Mouse (Mus musculus) neural tube, embryonic 11.5 days (tissue): ENCODE data around the gene Grin2c. TPM values are rescaled to one million over a fixed set of nuclear protein-coding genes. Genes with fewer than 3 reads are reported as not detected.
A peak's percentile ranks its signal among the peaks of the same experiment; 100 is the strongest.

Experiments used
- ATAC-seq: fragments of 200-750 bp; cut with Nextera tagmentation; 2 replicates; pipeline ENCODE4 v1.8.0; 2017; ENCODE audit warnings: moderate number of reproducible peaks, mild to moderate bottlenecking, moderate TSS enrichment, moderate library complexity; ENCODE audit not compliant: insufficient read depth, low FRiP score, low TSS enrichment
- DNase-seq: peaks from one replicate; pipeline ENCODE4 v3.0.0-alpha.2; 2015; ENCODE audit warnings: low spot score
- H3K27ac ChIP-seq: fragments of 300-500 bp; sonication (generic); 2 replicates; pipeline ENCODE4 v1.5.1; 2014; ENCODE audit warnings: low read depth, mild to moderate bottlenecking, low read length
- H3K27me3 ChIP-seq: fragments of 300-500 bp; sonication (generic); 2 replicates; pipeline ENCODE4 v1.6.1; 2014; ENCODE audit warnings: mild to moderate bottlenecking, low read length, mixed read lengths; ENCODE audit not compliant: control insufficient read depth, insufficient read depth
- H3K36me3 ChIP-seq: fragments of 300-500 bp; sonication (generic); 2 replicates; pipeline ENCODE4 v1.6.1; 2014; ENCODE audit warnings: mild to moderate bottlenecking, low read length, moderate library complexity, mixed read lengths; ENCODE audit not compliant: control insufficient read depth, insufficient read depth
- H3K4me1 ChIP-seq: fragments of 300-500 bp; sonication (generic); 2 replicates; pipeline ENCODE4 v1.6.1; 2014; ENCODE audit warnings: low read length, mixed read lengths; ENCODE audit not compliant: control insufficient read depth, insufficient read depth
- H3K4me2 ChIP-seq: fragments of 300-500 bp; sonication (generic); 2 replicates; pipeline ENCODE4 v1.6.1; 2014; ENCODE audit warnings: low read depth, mild to moderate bottlenecking, moderate library complexity
- H3K4me3 ChIP-seq: fragments of 300-500 bp; sonication (generic); 2 replicates; pipeline ENCODE4 v1.5.1; 2014; ENCODE audit warnings: low read depth, low read length
- H3K9ac ChIP-seq: fragments of 300-500 bp; sonication (generic); 2 replicates; pipeline ENCODE4 v1.6.1; 2014; ENCODE audit warnings: mild to moderate bottlenecking, low read length
- H3K9me3 ChIP-seq: fragments of 300-500 bp; sonication (generic); 2 replicates; pipeline ENCODE4 v1.6.1; 2016; ENCODE audit warnings: low read length; ENCODE audit not compliant: control insufficient read depth
- WGBS: fragments of 180-500 bp; shearing (Covaris S2); extraction: QIAGEN DNeasy Blood & Tissue Kit; methylation state at CpG from one replicate; pipeline ENCODE4 v1.1.7; 2014; 5-methylcytosine and 5-hydroxymethylcytosine counted together
- polyA plus RNA-seq: library from polyadenylated mRNA; unstranded; fragments of >200 nt; fragmentation: Nextera tagmentation; extraction: Ambion mirVana; gene quantifications from 2 replicates; pipeline ENCODE4 v1.2.1, GENCODE M21; 2014

Grin2c gene
- polyA plus RNA-seq, 1 experiment from 2014 or later = 0.57 TPM

DNA sequence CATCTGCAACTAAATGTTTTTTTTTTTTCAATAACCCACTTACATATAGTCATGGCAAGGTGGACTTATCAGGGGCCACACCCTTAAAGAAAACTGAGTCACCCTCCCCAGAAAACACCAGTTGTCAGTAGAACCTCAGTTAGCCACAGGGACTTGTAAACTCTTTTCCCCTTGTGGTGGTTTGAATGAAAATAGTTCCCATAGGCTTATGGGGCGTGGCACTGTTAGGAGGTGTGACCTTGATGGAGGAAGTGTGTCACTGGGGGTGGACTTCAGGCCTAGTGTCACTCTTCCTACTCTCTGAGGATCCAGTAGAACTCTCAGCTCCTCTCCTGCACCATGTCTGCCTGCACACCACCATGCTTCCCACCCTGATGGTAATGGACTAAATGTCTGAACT, 12.7 kb upstream of the Grin2c start:
- WGBS = 76% methylated on average over 1 of the region's 1 CpGs
- Histone ChIP-seq H3K4me3 (no peak overlapping the region), H3K4me1 (peaks cover 8% of the 10 kb centered on the region), H3K9ac (no peak overlapping the region), H3K4me2 (no peak overlapping the region), H3K36me3 (no peaks in the 10 kb centered on the region), H3K9me3 (no peaks in the 10 kb centered on the region), H3K27me3 (no peaks in the 10 kb centered on the region), H3K27ac (no peak overlapping the region)
- DNase-seq (no peak), ATAC-seq (no peak)

DNA sequence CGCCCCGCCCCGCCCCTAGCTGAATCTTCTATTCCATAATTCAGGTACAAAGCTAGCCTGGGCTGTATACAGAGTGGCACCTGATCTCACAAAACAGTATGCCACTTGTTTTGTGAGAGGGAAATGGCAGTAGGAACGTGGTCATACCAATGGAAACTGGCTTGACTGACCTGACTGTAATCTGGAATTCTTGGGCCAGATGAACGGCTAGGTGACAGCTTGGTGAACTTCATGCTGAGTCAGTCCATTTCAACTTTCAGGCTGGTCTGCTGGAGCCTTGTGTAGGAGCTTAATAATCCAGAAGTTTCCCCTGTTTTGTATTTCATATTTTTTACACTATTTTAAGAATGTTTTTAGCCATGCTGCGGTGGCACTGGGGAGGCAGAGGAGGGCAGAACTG, 11.1 kb upstream of the Grin2c start:
- no peak overlapping the region for H3K9ac ChIP-seq
- 70% methylated on average over 6 of the region's 6 CpGs for WGBS
- no peak for DNase-seq
- H3K27ac ChIP-seq = no peak overlapping the region
- H3K36me3 ChIP-seq = no peaks in the 10 kb centered on the region; the same call in 1 of the 2 replicates
- no peak for ATAC-seq
- H3K4me2 ChIP-seq = no peak overlapping the region; the same call in 1 of the 2 replicates
- H3K27me3 ChIP-seq = no peaks in the 10 kb centered on the region
- H3K4me3 ChIP-seq = no peak overlapping the region
- peaks cover 8% of the 10 kb centered on the region for H3K4me1 ChIP-seq
- no peaks in the 10 kb centered on the region for H3K9me3 ChIP-seq

DNA sequence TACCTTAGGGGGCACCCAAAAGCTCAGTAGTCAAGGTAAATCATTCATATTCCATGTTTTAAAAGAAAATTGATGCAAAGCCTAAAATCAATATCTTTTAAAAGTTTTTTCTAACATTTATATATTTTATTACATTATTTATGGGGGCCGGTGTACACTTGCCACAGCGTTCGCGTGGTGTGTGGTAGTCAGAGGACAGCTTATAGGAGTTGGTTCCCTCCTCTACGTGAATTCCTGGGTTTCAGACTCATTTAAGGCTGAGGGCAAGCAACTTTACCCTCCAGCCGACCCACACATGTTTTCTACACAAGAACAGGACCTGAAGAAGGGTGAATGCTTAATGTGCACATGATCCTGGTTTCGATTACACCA, 10.5 kb upstream of the Grin2c start:
- no peaks in the 10 kb centered on the region for H3K27me3 ChIP-seq
- no peaks in the 10 kb centered on the region for H3K9me3 ChIP-seq
- no peaks in the 10 kb centered on the region; the same call in 1 of the 2 replicates for H3K36me3 ChIP-seq
- 20% methylated on average over 7 of the region's 7 CpGs for WGBS
- DNase-seq = no peak
- H3K9ac ChIP-seq = no peak overlapping the region
- H3K27ac ChIP-seq = no peak overlapping the region
- H3K4me1 ChIP-seq = peaks cover 8% of the 10 kb centered on the region
- no peak for ATAC-seq
- peak overlapping the region; percentile 37 for H3K4me2 ChIP-seq
- peak overlapping the region; percentile 39 for H3K4me3 ChIP-seq

DNA sequence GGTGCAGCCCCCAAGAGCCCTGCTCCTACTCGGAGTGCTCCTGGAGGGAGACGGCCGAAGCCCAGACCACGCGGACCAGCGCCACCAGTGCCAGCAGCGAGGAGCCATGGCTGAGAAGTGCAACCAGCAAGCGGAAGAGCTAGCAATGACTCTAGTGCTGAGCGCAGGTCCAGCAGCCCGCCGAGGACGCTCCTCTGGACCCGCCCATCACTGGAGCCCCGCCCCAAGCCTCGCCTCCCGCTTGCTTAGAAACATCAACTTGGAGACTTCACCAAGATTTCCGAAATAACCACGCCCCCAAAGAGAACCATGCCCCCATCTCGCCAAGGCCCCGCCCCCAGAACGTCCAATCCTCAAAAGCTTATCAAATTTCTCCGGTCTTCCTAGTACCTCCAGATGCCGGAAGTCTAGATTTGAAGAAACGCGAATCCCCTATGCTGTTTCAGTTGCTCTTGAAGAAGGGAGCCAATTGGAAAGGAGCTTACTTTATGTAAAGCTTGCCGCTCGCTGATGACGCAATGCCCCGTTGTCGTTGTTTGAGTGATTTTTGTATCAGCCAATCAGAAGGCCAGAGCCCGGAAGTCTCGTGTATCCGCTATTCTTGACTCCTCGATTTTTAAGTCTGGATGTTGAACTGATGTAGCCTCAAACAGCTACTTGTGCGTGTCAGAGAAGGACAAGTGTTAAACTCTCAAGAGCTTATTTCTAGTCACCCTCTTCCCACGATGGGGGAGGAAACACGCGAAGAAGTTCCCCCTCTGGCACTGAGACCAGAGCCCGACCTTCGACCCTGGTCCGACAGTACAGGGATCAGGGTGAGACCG, 9.9 kb upstream of the Grin2c start, which contains the start of gene Fdxr:
Gene Fdxr (minus strand): TSS at position 271 of the 824 bp plus-strand sequence.
- H3K27ac ChIP-seq = peak within 1 kb of the TSS; percentile 54
- H3K4me2 ChIP-seq = peak within 1 kb of the TSS; percentile 68
- ATAC-seq = peak; percentile 95
- peak within 1 kb of the TSS; percentile 69 for H3K9ac ChIP-seq
- peak; percentile 98 for DNase-seq
- H3K9me3 ChIP-seq = no peaks in the 10 kb centered on the region
- under 1% methylated on average over 42 of the region's 42 CpGs for WGBS
- H3K27me3 ChIP-seq = no peaks in the 10 kb centered on the region
- H3K36me3 ChIP-seq = no peaks in the 10 kb centered on the region; the same call in 1 of the 2 replicates
- H3K4me3 ChIP-seq = peak within 1 kb of the TSS; percentile 41
- peaks cover 8% of the 10 kb centered on the region for H3K4me1 ChIP-seq

DNA sequence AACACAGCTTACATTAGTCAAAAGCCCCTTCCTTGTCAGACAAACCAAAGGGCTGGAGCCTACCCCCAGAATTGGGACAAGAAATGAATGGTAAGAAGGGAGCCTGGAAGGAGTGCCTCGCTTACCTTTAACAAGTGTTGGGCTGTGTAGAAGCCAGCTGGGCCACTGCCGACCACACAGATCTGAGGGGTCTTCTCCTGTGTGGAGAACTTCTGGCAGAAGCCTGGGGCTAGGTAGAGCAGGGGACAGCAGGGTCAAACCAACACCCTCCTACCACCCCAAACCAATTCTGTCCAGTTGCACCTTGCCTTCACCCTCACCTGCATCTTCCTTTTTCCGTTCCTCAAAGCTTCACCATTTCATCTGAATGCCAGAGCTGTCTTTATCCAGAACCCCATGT, 8.9 kb upstream of the Grin2c start:
- H3K27me3 ChIP-seq = no peaks in the 10 kb centered on the region
- peak overlapping the region; percentile 69 for H3K9ac ChIP-seq
- 51% methylated on average over 3 of the region's 3 CpGs for WGBS
- DNase-seq = no peak
- H3K27ac ChIP-seq = no peak overlapping the region
- H3K36me3 ChIP-seq = no peaks in the 10 kb centered on the region; the same call in 1 of the 2 replicates
- peak overlapping the region; percentile 41 for H3K4me3 ChIP-seq
- peak overlapping the region; percentile 68 for H3K4me2 ChIP-seq
- peaks cover 8% of the 10 kb centered on the region for H3K4me1 ChIP-seq
- no peak for ATAC-seq
- no peaks in the 10 kb centered on the region for H3K9me3 ChIP-seq

DNA sequence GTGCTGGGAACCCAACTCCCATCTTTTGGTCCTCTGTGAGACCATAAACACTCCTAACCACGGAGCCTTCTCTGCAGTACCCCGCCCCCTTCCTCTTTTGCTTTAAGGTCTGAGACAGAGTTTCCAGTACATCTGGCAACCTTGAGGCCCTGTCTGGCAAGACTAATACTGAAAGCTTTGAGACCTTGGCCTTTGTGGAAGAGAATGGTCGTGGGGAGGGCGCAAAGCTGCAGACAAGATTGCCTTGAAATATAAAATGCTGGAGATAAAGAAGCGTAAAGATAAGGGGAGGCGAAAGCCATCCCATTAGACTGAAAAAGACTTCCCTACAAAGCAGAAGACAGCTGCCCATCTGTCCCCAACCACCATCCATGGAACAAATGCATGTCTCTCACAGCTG, 8.5 kb upstream of the Grin2c start:
- no peak for DNase-seq
- Histone ChIP-seq H3K9ac (no peak overlapping the region), H3K36me3 (no peaks in the 10 kb centered on the region; the same call in 1 of the 2 replicates), H3K9me3 (no peaks in the 10 kb centered on the region), H3K4me1 (peaks cover 8% of the 10 kb centered on the region), H3K4me2 (no peak overlapping the region), H3K27ac (no peak overlapping the region), H3K4me3 (no peak overlapping the region), H3K27me3 (no peaks in the 10 kb centered on the region)
- 90% methylated on average over 6 of the region's 6 CpGs for WGBS
- no peak for ATAC-seq

DNA sequence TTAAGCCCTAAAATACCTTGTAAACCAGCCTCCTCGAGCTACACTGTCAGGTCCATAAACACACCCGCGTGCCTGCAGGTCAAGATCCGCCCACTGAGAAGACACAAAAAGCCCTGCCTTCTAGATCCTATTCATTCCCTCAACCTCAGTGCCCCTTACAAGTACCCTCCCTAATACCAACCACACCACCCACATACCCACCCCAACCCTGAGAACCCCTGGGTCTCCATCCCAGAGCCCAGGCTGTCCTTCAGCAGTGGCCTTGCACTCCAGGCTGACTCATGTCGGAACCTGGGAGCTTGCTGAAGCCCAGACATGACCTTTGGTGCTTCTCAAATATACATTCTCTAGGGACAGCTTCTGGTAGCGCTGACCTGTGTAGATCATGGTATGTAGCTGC, 7.7 kb upstream of the Grin2c start:
- H3K4me2 ChIP-seq = no peak overlapping the region

DNA sequence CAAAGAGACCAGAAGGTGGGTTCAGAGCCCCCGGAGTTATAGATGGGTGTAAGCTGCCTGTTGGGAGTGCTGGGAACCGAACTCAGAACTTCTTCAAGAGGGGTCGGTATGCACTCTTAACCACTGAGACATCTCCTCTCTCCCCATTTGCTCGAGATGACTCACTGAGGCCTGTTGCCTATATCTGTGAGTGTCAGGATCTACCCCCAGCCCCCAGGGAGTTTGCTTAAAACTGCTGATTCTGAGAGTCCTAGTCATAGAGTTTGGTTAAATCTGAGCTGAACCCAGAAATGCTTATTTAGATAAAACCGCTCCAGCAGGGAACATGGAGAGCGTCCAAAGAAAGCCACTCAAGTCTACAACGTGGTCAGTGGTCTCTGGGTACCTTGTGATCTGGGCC, 7.1 kb upstream of the Grin2c start:
- DNase-seq (no peak), ATAC-seq (no peak)
- H3K4me2 ChIP-seq = no peak overlapping the region
- WGBS = 85% methylated on average over 7 of the region's 7 CpGs
- H3K4me3 ChIP-seq = no peak overlapping the region
- H3K4me1 ChIP-seq = peaks cover 8% of the 10 kb centered on the region
- H3K27me3 ChIP-seq = no peaks in the 10 kb centered on the region
- H3K27ac ChIP-seq = no peak overlapping the region
- H3K36me3 ChIP-seq = no peaks in the 10 kb centered on the region; the same call in 1 of the 2 replicates
- H3K9ac ChIP-seq = no peak overlapping the region
- no peaks in the 10 kb centered on the region for H3K9me3 ChIP-seq

More for the DNA sequence above, 7.7 kb upstream of the Grin2c start:
- 81% methylated on average over 6 of the region's 6 CpGs for WGBS
- Histone ChIP-seq H3K9me3 (no peaks in the 10 kb centered on the region), H3K27me3 (no peaks in the 10 kb centered on the region), H3K4me1 (peaks cover 8% of the 10 kb centered on the region), H3K27ac (no peak overlapping the region), H3K36me3 (no peaks in the 10 kb centered on the region; the same call in 1 of the 2 replicates), H3K4me3 (no peak overlapping the region), H3K9ac (no peak overlapping the region)
- ATAC-seq (no peak), DNase-seq (no peak)

DNA sequence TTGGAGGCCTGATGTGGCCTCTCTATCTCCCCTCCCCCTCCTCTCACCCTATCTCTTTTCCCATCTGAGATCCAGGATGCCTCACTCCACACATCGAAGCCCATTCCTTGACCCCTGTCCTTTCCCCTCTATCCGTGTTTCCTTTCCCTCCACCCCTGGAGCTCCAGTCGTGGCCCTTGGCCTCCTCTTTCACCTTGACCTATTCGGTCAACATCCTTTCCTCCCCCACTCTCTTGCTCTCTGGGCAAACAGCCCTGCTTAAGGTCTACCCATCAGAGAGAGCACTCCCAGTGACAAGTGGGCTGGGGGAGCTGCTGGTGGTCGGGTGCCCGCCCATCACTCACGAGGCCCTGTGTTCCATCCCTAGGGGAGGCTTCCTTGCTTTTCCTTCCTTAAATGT, 6.7 kb upstream of the Grin2c start:
- Histone ChIP-seq H3K9ac (no peak overlapping the region), H3K36me3 (peaks cover 2% of the 10 kb centered on the region; the same call in 1 of the 2 replicates), H3K27ac (no peak overlapping the region), H3K4me1 (peaks cover 8% of the 10 kb centered on the region), H3K4me2 (no peak overlapping the region), H3K4me3 (no peak overlapping the region), H3K27me3 (peaks cover 3% of the 10 kb centered on the region; the same call in 1 of the 2 replicates), H3K9me3 (no peaks in the 10 kb centered on the region)
- no peak for DNase-seq
- WGBS = 72% methylated on average over 7 of the region's 7 CpGs
- no peak for ATAC-seq
